Mouse (Mus musculus): ENCODE results near the gene Gm9195. TPM values are rescaled to one million over a fixed set of nuclear protein-coding genes. Genes with fewer than 3 reads are reported as not detected.

Gene Gm9195
- polyA plus RNA-seq, 1 experiment = not detected

GRCm38 (mm10) chr14:72440929-72441328 is 50.7 kb downstream of the Gm9195 start:
- peaks cover 25% of the 10 kb centered on the region for H3K27me3 ChIP-seq (ENCODE audit: control insufficient read depth, insufficient read depth, insufficient read length)
- H3K79me3 ChIP-seq (ENCODE audit: low read depth) = no peaks in the 10 kb centered on the region
- no peaks in the 10 kb centered on the region for H3K79me2 ChIP-seq (ENCODE audit: control insufficient read depth, insufficient read depth)
- no peak overlapping the region for H3K4me3 ChIP-seq (ENCODE audit: insufficient read depth, poor library complexity, severe bottlenecking)
- H3ac ChIP-seq (ENCODE audit: control insufficient read depth, insufficient read length, low read depth) = no peak overlapping the region
- TF ChIP-seq CEBPB (IDR thresholded peaks at IDR 0.05; ENCODE audit: low read depth) (no peak), MYOG (IDR thresholded peaks at IDR 0.05; ENCODE audit: control insufficient read depth, extremely low read depth, insufficient read length) (no peak), FOSL1 (IDR thresholded peaks at IDR 0.05; ENCODE audit: insufficient read depth, low read length, poor library complexity, severe bottlenecking) (no peak), CTCF (IDR thresholded peaks at IDR 0.05; ENCODE audit: control insufficient read depth, insufficient read depth, insufficient read length) (no peak), USF1 (IDR thresholded peaks at IDR 0.05; ENCODE audit: low read depth) (no peak)
- no peaks in the 10 kb centered on the region for H3K36me3 ChIP-seq (ENCODE audit: control insufficient read depth, insufficient read depth)

GRCm38 (mm10) chr14:72440436-72440835 is 51.2 kb downstream of the Gm9195 start:
- no peak overlapping the region for H3K4me3 ChIP-seq (ENCODE audit: insufficient read depth, poor library complexity, severe bottlenecking)
- H3ac ChIP-seq (ENCODE audit: control insufficient read depth, insufficient read length, low read depth) = no peak overlapping the region
- H3K79me3 ChIP-seq (ENCODE audit: low read depth) = no peaks in the 10 kb centered on the region
- peaks cover 25% of the 10 kb centered on the region for H3K27me3 ChIP-seq (ENCODE audit: control insufficient read depth, insufficient read depth, insufficient read length)
- TF ChIP-seq CTCF (IDR thresholded peaks at IDR 0.05; ENCODE audit: control insufficient read depth, insufficient read depth, insufficient read length) (no peak), FOSL1 (IDR thresholded peaks at IDR 0.05; ENCODE audit: insufficient read depth, low read length, poor library complexity, severe bottlenecking) (no peak), USF1 (IDR thresholded peaks at IDR 0.05; ENCODE audit: low read depth) (no peak)
- no peaks in the 10 kb centered on the region for H3K36me3 ChIP-seq (ENCODE audit: control insufficient read depth, insufficient read depth)
- no peaks in the 10 kb centered on the region for H3K79me2 ChIP-seq (ENCODE audit: control insufficient read depth, insufficient read depth)

GRCm38 (mm10) chr14:72438976-72439375 is 52.7 kb downstream of the Gm9195 start:
- no peaks in the 10 kb centered on the region for H3K36me3 ChIP-seq (ENCODE audit: control insufficient read depth, insufficient read depth)
- H3K79me3 ChIP-seq (ENCODE audit: low read depth) = no peaks in the 10 kb centered on the region
- no peaks in the 10 kb centered on the region for H3K79me2 ChIP-seq (ENCODE audit: control insufficient read depth, insufficient read depth)
- TF ChIP-seq USF1 (IDR thresholded peaks at IDR 0.05; ENCODE audit: low read depth) = no peak
- TF ChIP-seq CEBPB (IDR thresholded peaks at IDR 0.05; ENCODE audit: low read depth) = no peak
- no peak for TF ChIP-seq MYOD1 (IDR thresholded peaks at IDR 0.05; ENCODE audit: control insufficient read depth, insufficient read length, low read depth)
- no peak overlapping the region for H3ac ChIP-seq (ENCODE audit: control insufficient read depth, insufficient read length, low read depth)
- peaks cover 25% of the 10 kb centered on the region for H3K27me3 ChIP-seq (ENCODE audit: control insufficient read depth, insufficient read depth, insufficient read length)
- no peak overlapping the region for H3K4me3 ChIP-seq (ENCODE audit: insufficient read depth, poor library complexity, severe bottlenecking)

GRCm38 (mm10) chr14:72389696-72390095 is 101.9 kb downstream of the Gm9195 start:
- Histone ChIP-seq H3ac (ENCODE audit: control insufficient read depth, insufficient read length, low read depth) (no peak overlapping the region), H3K79me3 (ENCODE audit: low read depth) (no peaks in the 10 kb centered on the region), H3K27me3 (ENCODE audit: control insufficient read depth, insufficient read depth, insufficient read length) (no peaks in the 10 kb centered on the region), H3K4me3 (ENCODE audit: insufficient read depth, poor library complexity, severe bottlenecking) (no peak overlapping the region), H3K36me3 (ENCODE audit: control insufficient read depth, insufficient read depth) (no peaks in the 10 kb centered on the region), H3K79me2 (ENCODE audit: control insufficient read depth, insufficient read depth) (no peaks in the 10 kb centered on the region)
- no peak for TF ChIP-seq USF1 (IDR thresholded peaks at IDR 0.05; ENCODE audit: low read depth)
- TF ChIP-seq MAX (IDR thresholded peaks at IDR 0.05) = no peak
- no peak for TF ChIP-seq FOSL1 (IDR thresholded peaks at IDR 0.05; ENCODE audit: insufficient read depth, low read length, poor library complexity, severe bottlenecking)
- no peak for TF ChIP-seq MYOD1 (IDR thresholded peaks at IDR 0.05; ENCODE audit: control insufficient read depth, insufficient read length, low read depth)
- no peak for TF ChIP-seq MYOG (IDR thresholded peaks at IDR 0.05; ENCODE audit: control insufficient read depth, extremely low read depth, insufficient read length)
- no peak for TF ChIP-seq CEBPB (IDR thresholded peaks at IDR 0.05; ENCODE audit: low read depth)
- no peak for TF ChIP-seq CTCF (IDR thresholded peaks at IDR 0.05; ENCODE audit: control insufficient read depth, insufficient read depth, insufficient read length)

GRCm38 (mm10) chr14:72389288-72389687 is 102.3 kb downstream of the Gm9195 start:
- Histone ChIP-seq H3K27me3 (ENCODE audit: control insufficient read depth, insufficient read depth, insufficient read length) (no peaks in the 10 kb centered on the region), H3ac (ENCODE audit: control insufficient read depth, insufficient read length, low read depth) (no peak overlapping the region), H3K36me3 (ENCODE audit: control insufficient read depth, insufficient read depth) (no peaks in the 10 kb centered on the region), H3K4me3 (ENCODE audit: insufficient read depth, poor library complexity, severe bottlenecking) (no peak overlapping the region), H3K79me2 (ENCODE audit: control insufficient read depth, insufficient read depth) (no peaks in the 10 kb centered on the region), H3K79me3 (ENCODE audit: low read depth) (no peaks in the 10 kb centered on the region)
- TF ChIP-seq MAX (IDR thresholded peaks at IDR 0.05) (no peak), CEBPB (IDR thresholded peaks at IDR 0.05; ENCODE audit: low read depth) (no peak), USF1 (IDR thresholded peaks at IDR 0.05; ENCODE audit: low read depth) (no peak), FOSL1 (IDR thresholded peaks at IDR 0.05; ENCODE audit: insufficient read depth, low read length, poor library complexity, severe bottlenecking) (no peak), CTCF (IDR thresholded peaks at IDR 0.05; ENCODE audit: control insufficient read depth, insufficient read depth, insufficient read length) (no peak), MYOD1 (IDR thresholded peaks at IDR 0.05; ENCODE audit: control insufficient read depth, insufficient read length, low read depth) (no peak), MYOG (IDR thresholded peaks at IDR 0.05; ENCODE audit: control insufficient read depth, extremely low read depth, insufficient read length) (no peak)

GRCm38 (mm10) chr14:72377224-72377623 is 114.4 kb downstream of the Gm9195 start:
- Histone ChIP-seq H3ac (ENCODE audit: control insufficient read depth, insufficient read length, low read depth) (no peak overlapping the region), H3K27me3 (ENCODE audit: control insufficient read depth, insufficient read depth, insufficient read length) (no peaks in the 10 kb centered on the region), H3K36me3 (ENCODE audit: control insufficient read depth, insufficient read depth) (no peaks in the 10 kb centered on the region), H3K4me3 (ENCODE audit: insufficient read depth, poor library complexity, severe bottlenecking) (no peak overlapping the region), H3K79me2 (ENCODE audit: control insufficient read depth, insufficient read depth) (no peaks in the 10 kb centered on the region), H3K79me3 (ENCODE audit: low read depth) (no peaks in the 10 kb centered on the region)
- TF ChIP-seq MYOD1 (IDR thresholded peaks at IDR 0.05; ENCODE audit: control insufficient read depth, insufficient read length, low read depth) (no peak), MAX (IDR thresholded peaks at IDR 0.05) (no peak), MYOG (IDR thresholded peaks at IDR 0.05; ENCODE audit: control insufficient read depth, extremely low read depth, insufficient read length) (no peak), USF1 (IDR thresholded peaks at IDR 0.05; ENCODE audit: low read depth) (no peak), FOSL1 (IDR thresholded peaks at IDR 0.05; ENCODE audit: insufficient read depth, low read length, poor library complexity, severe bottlenecking) (no peak)

Other genes starting within 250 kb of the Gm9195 start
- 9.0 TPM for gene Fndc3a, start 218.2 kb upstream of the Gm9195 start, polyA plus RNA-seq (2012; fragmentation: generic; extraction: Trizol)

Measured in C2C12 (cell line).